Mouse (Mus musculus): ENCODE measurements at regions not wholly inside any gene's neighbourhood (a gene's known extent, or its start where the extent isn't known, plus 50 kb on each side); places are given as distances from the start of the nearest gene placed in this dataset.
"Not testable (repeated sequence)": the region's sequence is repeated elsewhere in the genome, so short reads cannot be mapped to it uniquely, and the experiment has no call there.

DNA sequence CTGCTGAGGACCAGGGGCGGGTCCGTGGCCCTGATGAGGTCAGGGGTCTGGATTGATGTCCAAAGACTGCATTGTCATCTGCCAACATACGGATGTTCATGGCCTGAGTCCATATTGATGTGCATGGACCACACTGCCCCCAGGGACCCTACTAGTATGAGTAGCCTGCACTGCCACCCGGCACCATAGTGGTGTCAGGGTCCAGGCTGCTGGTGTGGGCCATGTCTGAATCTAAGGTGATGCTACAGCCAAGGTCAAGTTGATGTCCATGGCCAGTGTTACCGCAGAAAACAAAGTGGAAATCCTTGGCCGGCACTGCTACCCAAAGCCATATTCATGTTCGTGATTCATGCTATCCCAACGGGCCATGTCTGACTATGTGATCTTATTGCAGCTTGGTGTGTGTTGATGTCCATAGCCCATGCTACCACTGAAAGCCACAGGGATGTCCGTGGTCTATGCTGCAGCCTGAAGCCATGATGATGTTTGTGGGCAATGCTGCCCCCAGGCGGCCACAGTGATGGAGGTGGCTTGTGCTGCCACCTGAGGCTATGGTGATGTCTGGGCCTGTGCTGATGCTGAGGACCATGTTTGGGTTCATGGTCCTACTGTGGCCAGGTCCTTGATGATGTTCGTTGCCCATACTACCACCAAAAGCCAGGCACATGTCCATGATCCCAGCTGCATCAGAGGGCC is 130.5 kb downstream of the Iqub start:
- no peak overlapping the region for H3K4me3 ChIP-seq
- H3K9ac ChIP-seq = no peak overlapping the region
- no peaks in the 10 kb centered on the region for H3K27me3 ChIP-seq
- H3K4me1 ChIP-seq (replicated peaks) = no peaks in the 10 kb centered on the region
- no peaks in the 10 kb centered on the region for H3K36me3 ChIP-seq
- no peaks in the 10 kb centered on the region for H3K9me3 ChIP-seq
- H3K27ac ChIP-seq (replicated peaks) = no peak overlapping the region
- WGBS = 85% methylated on average over 11 of the region's 11 CpGs
- no peak overlapping the region for H3K4me2 ChIP-seq
- no peak for ATAC-seq (ENCODE audit: low read depth)

DNA sequence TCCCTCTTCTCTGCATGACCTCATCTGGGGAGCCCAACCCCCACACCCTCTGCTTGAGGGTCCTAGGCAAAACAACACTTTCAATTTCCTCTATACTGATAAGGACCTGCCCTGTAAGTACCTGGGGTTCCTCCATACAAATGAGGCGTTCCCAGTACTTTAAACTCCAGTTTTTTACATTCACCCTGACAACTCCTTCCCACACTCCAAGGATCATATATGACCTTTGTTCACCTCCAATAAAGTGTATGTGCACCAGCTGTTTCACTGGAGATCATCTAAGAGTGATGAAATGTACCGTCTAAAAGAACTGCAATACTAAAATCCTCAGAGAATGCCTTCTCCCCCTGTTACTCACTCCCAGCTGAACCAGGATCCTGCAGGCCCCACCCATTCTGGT is 135.0 kb downstream of the Iqub start:
- Histone ChIP-seq H3K4me3 (no peak overlapping the region), H3K9me3 (no peaks in the 10 kb centered on the region), H3K4me2 (no peak overlapping the region), H3K27me3 (no peaks in the 10 kb centered on the region), H3K4me1 (replicated peaks) (0 out of 2 replicates have a peak, but pooled peaks cover 4% of the 10 kb centered on the region), H3K27ac (replicated peaks) (no peak overlapping the region), H3K9ac (no peak overlapping the region), H3K36me3 (no peaks in the 10 kb centered on the region)
- no peak for ATAC-seq (ENCODE audit: low read depth)
- 84% methylated on average over 2 of the region's 2 CpGs for WGBS

DNA sequence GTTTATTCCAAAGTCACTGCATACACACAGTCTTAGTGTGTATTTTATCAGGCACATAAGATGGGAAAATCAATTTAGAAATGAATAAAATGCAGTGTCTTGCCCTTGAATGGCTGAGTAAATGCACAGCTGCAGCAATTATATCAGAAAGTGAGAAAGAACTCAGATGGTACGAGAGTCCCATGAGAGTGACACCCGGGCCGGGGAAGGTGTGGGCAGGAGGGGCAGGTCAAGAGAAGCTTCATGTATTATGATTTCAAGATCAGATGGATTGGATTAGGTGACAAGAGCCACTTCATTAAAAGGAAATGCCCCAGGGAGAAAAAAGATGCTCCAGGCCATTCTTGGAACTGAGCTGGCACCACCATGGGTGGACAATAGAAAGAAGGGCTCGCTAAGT is 138.1 kb downstream of the Iqub start:
- no peaks in the 10 kb centered on the region for H3K27me3 ChIP-seq
- WGBS = 63% methylated on average over 4 of the region's 4 CpGs
- ATAC-seq (ENCODE audit: low read depth) = no peak
- H3K9ac ChIP-seq = no peak overlapping the region
- no peaks in the 10 kb centered on the region for H3K9me3 ChIP-seq
- H3K27ac ChIP-seq (replicated peaks) = no peak overlapping the region
- H3K36me3 ChIP-seq = no peaks in the 10 kb centered on the region
- H3K4me1 ChIP-seq (replicated peaks) = 0 out of 2 replicates have a peak, but pooled peaks cover 4% of the 10 kb centered on the region
- H3K4me2 ChIP-seq = no peak overlapping the region
- no peak overlapping the region for H3K4me3 ChIP-seq

DNA sequence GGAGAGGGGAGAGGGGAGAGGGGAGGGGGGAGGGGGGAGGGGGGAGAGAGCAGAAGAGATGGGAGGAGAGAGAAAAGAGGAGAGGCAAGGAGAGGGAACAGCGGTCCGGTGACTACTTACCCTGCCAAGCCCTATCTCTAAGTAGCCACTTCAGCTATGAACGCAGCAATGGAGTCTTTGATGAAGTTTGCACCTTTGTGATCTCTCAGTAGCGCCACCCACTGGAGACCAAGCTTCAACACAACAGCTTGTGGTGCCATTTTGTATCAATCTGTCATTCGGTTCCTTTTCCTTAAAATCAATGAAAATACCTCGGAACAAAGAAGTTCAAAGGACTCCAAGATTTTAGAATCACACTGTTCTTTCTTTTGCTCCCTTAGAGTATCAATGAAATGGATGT is 141.7 kb downstream of the Iqub start:
- Histone ChIP-seq H3K4me3 (no peak overlapping the region), H3K36me3 (no peaks in the 10 kb centered on the region), H3K27me3 (no peaks in the 10 kb centered on the region), H3K9me3 (no peaks in the 10 kb centered on the region), H3K4me2 (no peak overlapping the region), H3K4me1 (replicated peaks) (0 out of 2 replicates have a peak, but pooled peaks cover 4% of the 10 kb centered on the region), H3K9ac (no peak overlapping the region), H3K27ac (replicated peaks) (no peak overlapping the region)
- no peak for ATAC-seq (ENCODE audit: low read depth)
- 84% methylated on average over 6 of the region's 6 CpGs for WGBS

DNA sequence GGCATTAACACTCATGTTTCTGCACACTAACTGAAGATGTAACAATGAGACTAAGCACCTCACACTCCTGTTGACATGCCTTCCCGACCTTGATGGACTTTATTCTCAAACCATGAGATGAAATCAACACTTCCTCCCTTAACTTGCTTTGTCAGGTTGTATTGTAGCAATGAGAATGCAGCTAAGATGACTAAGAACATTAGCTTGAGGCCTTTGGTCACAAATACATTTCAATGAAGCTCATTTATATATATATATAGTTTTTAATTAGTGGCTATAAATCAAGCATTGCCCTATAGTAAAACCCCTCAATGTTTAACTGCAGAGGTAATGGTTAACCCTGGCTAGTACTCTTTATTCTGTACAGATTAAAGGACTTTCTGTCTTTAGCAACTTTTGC is 143.2 kb downstream of the Iqub start:
- no peak overlapping the region for H3K4me2 ChIP-seq
- H3K9me3 ChIP-seq = no peaks in the 10 kb centered on the region
- no peak overlapping the region for H3K27ac ChIP-seq (replicated peaks)
- WGBS = 69% methylated on average over 1 of the region's 1 CpGs
- ATAC-seq (ENCODE audit: low read depth) = no peak
- no peaks in the 10 kb centered on the region for H3K27me3 ChIP-seq
- H3K4me1 ChIP-seq (replicated peaks) = 0 out of 2 replicates have a peak, but pooled peaks cover under 1% of the 10 kb centered on the region
- H3K4me3 ChIP-seq = no peak overlapping the region
- no peak overlapping the region for H3K9ac ChIP-seq
- no peaks in the 10 kb centered on the region for H3K36me3 ChIP-seq

DNA sequence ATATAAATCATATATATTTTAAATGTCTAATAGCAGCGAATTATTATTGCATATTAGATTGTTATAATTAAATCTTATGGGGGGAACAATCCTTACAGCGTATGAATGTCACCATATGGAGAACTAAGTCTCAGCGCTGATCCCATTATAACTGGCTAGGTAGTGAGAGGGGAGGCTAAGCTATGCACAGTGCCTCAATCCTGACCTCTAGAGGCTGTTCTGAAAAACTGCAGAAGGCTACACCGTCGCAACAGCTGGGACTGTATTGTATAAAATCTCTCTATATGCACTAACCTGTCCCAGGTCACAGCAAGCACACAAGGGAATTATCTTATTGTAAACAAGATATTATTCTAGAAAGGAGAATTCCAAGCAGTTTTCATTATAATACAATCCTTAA is 164.0 kb downstream of the Iqub start:
- no peaks in the 10 kb centered on the region for H3K36me3 ChIP-seq
- H3K9ac ChIP-seq = no peak overlapping the region
- H3K4me1 ChIP-seq (replicated peaks) = peaks cover 8% of the 10 kb centered on the region
- H3K27me3 ChIP-seq = no peaks in the 10 kb centered on the region
- ATAC-seq (ENCODE audit: low read depth) = peak; percentile 89
- 16% methylated on average over 5 of the region's 5 CpGs for WGBS
- no peak overlapping the region for H3K4me2 ChIP-seq
- H3K27ac ChIP-seq (replicated peaks) = no peak overlapping the region
- H3K4me3 ChIP-seq = no peak overlapping the region
- H3K9me3 ChIP-seq = no peaks in the 10 kb centered on the region

DNA sequence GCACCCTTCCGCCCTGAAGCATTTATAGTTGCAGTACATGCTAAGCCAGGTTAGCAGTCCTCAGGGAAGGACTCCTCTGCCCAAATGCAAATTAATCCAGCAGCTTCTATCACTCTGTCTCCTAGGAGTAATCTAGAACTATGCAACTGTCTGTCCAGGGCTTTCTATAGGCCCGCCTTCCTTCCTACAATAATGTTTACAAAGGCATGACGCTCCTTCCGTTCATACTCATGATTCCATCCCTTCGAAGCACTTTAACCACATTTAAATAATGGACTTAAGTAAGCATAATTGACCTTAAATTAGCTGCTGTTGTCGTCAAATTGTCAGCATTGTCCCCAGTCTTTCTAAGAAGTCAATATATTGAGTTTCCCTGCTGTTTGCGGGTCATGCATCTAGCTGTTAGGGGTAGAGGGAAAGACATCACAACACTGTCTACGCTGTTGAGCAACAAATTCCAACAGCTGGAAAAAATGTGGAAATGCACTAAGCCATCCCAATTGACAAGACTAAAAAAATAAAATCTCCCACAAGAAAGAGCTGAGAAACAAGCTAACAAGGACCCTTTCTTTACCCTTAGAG is 166.3 kb downstream of the Iqub start:
- H3K9ac ChIP-seq = no peak overlapping the region
- peaks cover 8% of the 10 kb centered on the region for H3K4me1 ChIP-seq (replicated peaks)
- H3K27ac ChIP-seq (replicated peaks) = peak overlapping the region; percentile 47; the same call in 1 of the 2 replicates
- peak overlapping the region; percentile 43 for H3K4me2 ChIP-seq
- ATAC-seq (ENCODE audit: low read depth) = no peak
- H3K36me3 ChIP-seq = no peaks in the 10 kb centered on the region
- no peaks in the 10 kb centered on the region for H3K9me3 ChIP-seq
- WGBS = 25% methylated on average over 8 of the region's 8 CpGs
- 0 out of 2 replicates have a peak overlapping the region, but pooled peaks have one; percentile 8 for H3K4me3 ChIP-seq
- H3K27me3 ChIP-seq = no peaks in the 10 kb centered on the region

DNA sequence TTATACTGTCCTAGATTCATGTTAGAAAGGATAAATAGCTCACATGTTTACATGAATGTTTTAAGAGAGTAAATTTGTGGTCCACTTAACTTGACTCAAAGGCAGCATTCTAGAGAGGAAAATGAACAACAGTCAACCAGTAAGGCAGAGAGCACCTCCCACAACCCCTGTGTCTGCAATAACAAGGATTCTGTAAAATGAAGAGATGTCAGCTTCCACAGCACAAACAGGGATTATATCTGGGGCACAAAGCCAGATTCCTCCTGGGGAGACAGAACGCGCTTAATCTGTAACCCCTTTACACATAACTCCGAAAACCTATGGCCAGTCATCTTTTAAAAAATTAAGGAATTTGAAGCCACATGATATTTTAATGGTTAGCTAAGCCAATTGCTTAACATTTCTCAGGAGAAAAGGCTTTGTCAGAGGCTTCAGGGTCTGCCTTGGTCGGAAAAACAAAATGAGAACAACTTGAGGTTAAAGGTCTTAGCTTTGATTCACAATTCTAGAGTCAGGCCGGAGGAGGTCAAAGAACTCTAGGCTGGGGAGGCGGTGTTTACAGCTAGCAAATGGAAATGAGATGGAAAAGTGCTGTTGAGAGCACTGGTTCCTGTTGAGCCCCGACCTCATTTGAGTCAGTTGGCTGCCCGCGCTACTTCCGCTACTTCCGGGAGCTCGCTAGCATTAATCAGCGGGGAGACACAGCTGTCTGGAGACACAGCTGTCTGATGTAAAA is 167.0 kb downstream of the Iqub start:
- H3K9me3 ChIP-seq = no peaks in the 10 kb centered on the region
- peaks cover 8% of the 10 kb centered on the region for H3K4me1 ChIP-seq (replicated peaks)
- H3K27ac ChIP-seq (replicated peaks) = peak overlapping the region; percentile 47; the same call in 1 of the 2 replicates
- WGBS = 36% methylated on average over 13 of the region's 13 CpGs
- no peaks in the 10 kb centered on the region for H3K36me3 ChIP-seq
- 0 out of 2 replicates have a peak overlapping the region, but pooled peaks have one; percentile 8 for H3K4me3 ChIP-seq
- no peaks in the 10 kb centered on the region for H3K27me3 ChIP-seq
- H3K4me2 ChIP-seq = peak overlapping the region; percentile 43
- no peak overlapping the region for H3K9ac ChIP-seq
- ATAC-seq (ENCODE audit: low read depth) = peak; percentile 40; the same call in 1 of the 2 replicates

DNA sequence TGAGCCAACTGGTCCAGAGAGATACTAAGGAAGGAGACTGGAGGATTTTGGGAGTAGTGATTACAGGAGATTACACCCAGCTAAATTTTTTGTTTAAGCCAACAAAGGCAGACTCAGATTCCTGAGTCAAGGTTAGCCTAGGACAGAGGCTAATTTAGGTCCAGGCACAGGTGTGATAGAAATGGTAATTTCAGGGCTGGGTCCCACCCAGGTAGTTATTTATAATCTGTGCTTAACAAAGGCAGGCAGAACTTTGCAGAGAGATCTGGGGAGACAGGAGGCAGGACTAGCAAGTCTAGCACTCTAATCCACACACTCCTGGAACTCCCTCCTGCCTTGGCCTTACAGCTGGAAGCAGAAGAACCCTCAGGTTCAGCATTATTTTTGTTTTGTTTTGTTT is 172.4 kb downstream of the Iqub start:
- Histone ChIP-seq H3K36me3 (no peaks in the 10 kb centered on the region), H3K27me3 (no peaks in the 10 kb centered on the region), H3K4me2 (no peak overlapping the region), H3K27ac (replicated peaks) (no peak overlapping the region), H3K9ac (no peak overlapping the region), H3K4me3 (no peak overlapping the region), H3K4me1 (replicated peaks) (no peaks in the 10 kb centered on the region), H3K9me3 (no peaks in the 10 kb centered on the region)
- no peak for ATAC-seq (ENCODE audit: low read depth)

DNA sequence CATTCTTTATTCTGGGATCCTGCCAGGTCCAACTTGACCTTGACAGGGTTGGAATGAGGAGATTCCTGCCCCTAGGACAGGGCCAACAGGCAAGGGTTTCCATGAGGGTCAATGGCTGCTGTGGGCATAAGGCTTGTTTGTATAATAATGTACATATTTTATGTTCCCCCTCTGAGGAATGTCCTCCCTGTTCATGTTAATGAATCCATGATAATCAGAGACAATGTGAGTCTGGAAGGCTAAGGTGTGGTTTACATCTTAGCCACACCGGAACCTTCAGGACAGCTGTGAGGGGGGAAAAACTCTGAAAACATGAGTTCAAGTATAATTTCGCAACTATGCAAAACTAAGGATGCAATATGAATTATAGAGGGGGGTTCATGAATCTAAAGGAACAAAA is 172.8 kb downstream of the Iqub start:
- no peaks in the 10 kb centered on the region for H3K36me3 ChIP-seq
- WGBS = 88% methylated on average over 2 of the region's 2 CpGs
- no peak overlapping the region for H3K4me3 ChIP-seq
- no peak overlapping the region for H3K9ac ChIP-seq
- H3K4me1 ChIP-seq (replicated peaks) = no peaks in the 10 kb centered on the region
- H3K4me2 ChIP-seq = no peak overlapping the region
- no peak for ATAC-seq (ENCODE audit: low read depth)
- no peaks in the 10 kb centered on the region for H3K27me3 ChIP-seq
- H3K9me3 ChIP-seq = no peaks in the 10 kb centered on the region
- H3K27ac ChIP-seq (replicated peaks) = no peak overlapping the region

DNA sequence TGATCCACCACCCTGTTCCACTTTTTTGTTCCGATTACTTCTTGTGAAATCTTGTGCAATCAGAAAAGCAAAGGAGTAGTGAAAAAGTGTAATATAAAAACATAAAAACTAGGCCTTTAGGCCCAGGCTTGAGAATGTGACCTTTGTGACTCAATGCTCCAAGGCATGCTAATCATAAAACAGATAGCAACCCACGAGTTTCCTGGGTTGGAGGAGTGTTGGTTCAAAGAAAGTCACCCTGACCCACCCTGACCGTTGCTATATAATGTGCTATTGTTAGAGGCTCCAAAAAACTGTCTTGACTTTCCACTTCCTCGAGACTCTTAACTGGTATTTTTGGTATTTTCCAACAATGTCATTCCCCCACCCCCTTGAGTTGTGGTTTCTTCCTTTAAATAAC is 172.2 kb upstream of the Slc13a1 start:
- not testable (repeated sequence) for H3K27ac ChIP-seq (replicated peaks); H3K9me3 ChIP-seq; H3K4me1 ChIP-seq (replicated peaks); ATAC-seq (ENCODE audit: low read depth); H3K4me2 ChIP-seq; H3K36me3 ChIP-seq; H3K4me3 ChIP-seq; H3K27me3 ChIP-seq; H3K9ac ChIP-seq
- WGBS = 68% methylated on average over 4 of the region's 4 CpGs

DNA sequence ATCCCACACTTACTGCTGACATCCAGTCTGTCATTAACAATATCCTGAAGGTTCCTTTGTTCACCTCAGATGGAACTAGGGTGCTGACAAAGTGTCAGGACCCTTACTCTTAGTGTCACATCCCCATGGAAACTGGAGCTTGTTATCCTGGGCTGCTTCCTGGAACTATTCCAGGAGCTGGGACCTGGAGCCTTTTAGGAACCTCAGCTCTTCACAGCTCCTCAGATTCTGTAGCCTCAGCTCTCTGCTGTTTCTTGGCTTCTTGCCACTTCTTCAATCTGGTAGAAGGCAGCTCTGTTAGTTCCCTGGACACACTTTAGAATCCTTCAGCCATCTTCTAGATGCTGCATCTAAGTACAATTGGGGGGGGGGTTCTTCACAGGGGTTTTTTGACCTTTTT is 157.3 kb upstream of the Slc13a1 start:
- no peak for ATAC-seq (ENCODE audit: low read depth)
- no peaks in the 10 kb centered on the region for H3K27me3 ChIP-seq
- H3K4me3 ChIP-seq = no peak overlapping the region
- no peaks in the 10 kb centered on the region for H3K4me1 ChIP-seq (replicated peaks)
- H3K9me3 ChIP-seq = no peaks in the 10 kb centered on the region
- no peak overlapping the region for H3K9ac ChIP-seq
- no peak overlapping the region for H3K4me2 ChIP-seq
- H3K27ac ChIP-seq (replicated peaks) = no peak overlapping the region
- H3K36me3 ChIP-seq = no peaks in the 10 kb centered on the region

Data from neural tube, embryonic 13.5 days (tissue).